In the genomic region with DNA sequence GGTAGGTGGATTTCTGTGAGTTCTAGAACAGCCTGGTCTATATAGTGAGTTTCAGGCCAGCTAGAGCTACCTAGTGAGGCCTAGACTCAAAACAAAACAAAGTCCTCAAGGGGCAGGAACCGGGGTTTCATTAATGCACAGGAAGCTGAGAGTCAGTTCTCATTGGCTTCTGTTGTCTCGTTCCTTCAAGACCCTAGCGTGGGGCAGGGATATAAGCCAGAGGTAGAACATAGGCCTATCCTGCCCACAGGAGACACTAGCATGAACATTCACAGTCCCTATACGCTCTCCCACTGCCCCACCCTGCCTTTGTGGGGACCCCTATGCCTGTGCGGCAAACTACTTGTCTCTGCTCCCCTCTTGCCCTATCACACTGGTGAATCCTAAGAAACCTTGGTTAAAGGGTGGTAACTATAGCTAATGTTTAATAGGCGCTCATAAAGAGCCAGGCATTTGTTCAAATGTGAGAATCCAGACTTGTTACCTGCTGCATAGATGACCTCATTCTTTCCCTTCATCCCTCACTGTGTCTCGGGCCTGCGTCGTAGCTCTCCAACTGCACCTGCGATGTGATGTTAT, we compare ENCODE assay signal across 1 mouse cellular context.
TF ChIP-seq lines count a peak whose summit lies in the region.

No protein-coding gene starts in this region.

TF ChIP-seq in CH12.LX, 34 proteins besides CTCF, POLR2A, EP300 and RAD21:
- TF ChIP-seq JUN (IDR thresholded peaks at IDR 0.05; ENCODE audit: insufficient read depth, low read depth, low read length): peak; percentile 43
- TF ChIP-seq JUND (conservative IDR thresholded peaks at IDR 0.05; ENCODE audit: low read depth, low read length): peak; percentile 48; the same call in 1 of the 2 replicates
- no peak for TF ChIP-seq IRF4 (IDR thresholded peaks at IDR 0.05; ENCODE audit: low read depth, low read length)
- TF ChIP-seq TBP (conservative IDR thresholded peaks at IDR 0.05; ENCODE audit: low read depth, low read length): no peak
- no peak for TF ChIP-seq USF1 (IDR thresholded peaks at IDR 0.05; ENCODE audit: low read depth, low read length)
